Mouse (Mus musculus): ENCODE results near the gene Zfp423. TPM values are rescaled to one million over a fixed set of nuclear protein-coding genes. Genes with fewer than 3 reads are reported as not detected.

Gene Zfp423
- polyA plus RNA-seq, 1 experiment from 2014 or later = 25.2 TPM

DNA sequence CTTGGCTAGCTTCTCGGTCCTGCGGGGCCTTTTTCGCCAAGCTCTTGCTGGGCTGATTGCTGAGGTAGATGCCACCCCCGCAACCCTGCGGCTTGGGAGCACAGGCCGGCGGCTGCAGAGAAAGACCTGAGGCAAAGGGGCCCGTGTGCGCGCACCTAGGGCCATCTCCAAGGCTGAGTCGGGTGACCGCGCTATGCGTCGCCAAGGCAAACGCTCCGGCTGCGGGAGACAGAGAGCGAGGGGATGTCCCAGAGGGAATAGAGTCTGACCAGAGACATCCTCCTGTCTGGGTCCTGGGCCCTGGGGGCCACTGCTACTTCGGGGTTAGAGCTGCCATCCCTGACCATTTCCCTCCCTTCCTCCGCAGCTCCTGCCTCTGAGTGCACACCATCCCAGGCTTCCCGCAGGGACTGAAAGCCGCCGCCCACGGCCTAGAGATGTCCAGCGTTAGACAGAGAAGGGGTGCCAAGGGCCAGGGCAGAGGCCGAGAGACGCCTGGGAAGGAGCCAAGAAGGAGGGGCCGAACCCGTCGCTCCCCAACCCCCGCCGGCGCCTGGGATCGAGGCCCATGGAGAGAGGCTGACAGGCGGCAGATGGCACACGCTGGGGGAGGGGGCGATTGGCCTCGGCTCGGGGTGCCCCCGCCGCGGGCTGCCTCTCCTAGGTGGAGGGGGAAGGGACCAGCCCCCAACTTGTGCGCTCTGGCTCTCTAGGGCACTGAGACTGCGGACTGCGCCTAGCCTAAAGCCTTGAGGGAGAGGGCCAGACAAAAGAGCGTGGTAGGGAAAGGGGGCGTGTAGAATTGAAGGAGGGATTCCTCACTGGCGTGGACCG is 2.5 kb upstream of the Zfp423 start:
- under 1% methylated on average over 50 of the region's 50 CpGs for WGBS
- Histone ChIP-seq H3K4me3 (peak overlapping the region; percentile 97), H3K36me3 (replicated peaks) (no peaks in the 10 kb centered on the region), H3K27ac (peak overlapping the region; percentile 100), H3K9me3 (no peaks in the 10 kb centered on the region), H3K4me1 (peaks cover 66% of the 10 kb centered on the region), H3K27me3 (ENCODE audit: poor library complexity, severe bottlenecking) (peaks cover 49% of the 10 kb centered on the region)
- peak; percentile 69 for DNase-seq (ENCODE audit: extremely low spot score, low spot score)

DNA sequence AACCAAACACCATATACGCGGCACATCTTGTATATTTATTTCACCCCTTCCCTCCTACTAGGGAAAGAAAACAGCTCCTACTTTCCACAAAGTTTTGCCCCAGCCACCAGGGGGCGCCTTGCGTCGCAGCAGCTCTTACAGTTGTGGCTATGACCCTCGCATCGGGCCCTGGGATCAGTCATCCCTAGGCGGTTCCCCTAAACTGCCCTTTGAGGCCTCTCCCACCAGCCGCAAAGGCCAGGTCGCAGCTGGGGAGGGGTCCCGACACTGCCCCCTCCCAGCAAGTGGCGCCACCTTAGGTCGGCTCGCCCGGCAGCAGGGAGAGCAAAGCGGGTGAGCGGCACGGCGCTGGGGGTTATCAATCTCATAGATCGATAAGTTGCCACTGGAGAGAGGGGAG is 1.7 kb upstream of the Zfp423 start:
- WGBS = under 1% methylated on average over 20 of the region's 20 CpGs
- H3K4me1 ChIP-seq = peaks cover 71% of the 10 kb centered on the region
- H3K27ac ChIP-seq = peak overlapping the region; percentile 100
- H3K27me3 ChIP-seq (ENCODE audit: poor library complexity, severe bottlenecking) = peaks cover 49% of the 10 kb centered on the region
- peak; percentile 63 for DNase-seq (ENCODE audit: extremely low spot score, low spot score)
- H3K4me3 ChIP-seq = peak overlapping the region; percentile 97
- no peaks in the 10 kb centered on the region for H3K9me3 ChIP-seq
- no peaks in the 10 kb centered on the region for H3K36me3 ChIP-seq (replicated peaks)

DNA sequence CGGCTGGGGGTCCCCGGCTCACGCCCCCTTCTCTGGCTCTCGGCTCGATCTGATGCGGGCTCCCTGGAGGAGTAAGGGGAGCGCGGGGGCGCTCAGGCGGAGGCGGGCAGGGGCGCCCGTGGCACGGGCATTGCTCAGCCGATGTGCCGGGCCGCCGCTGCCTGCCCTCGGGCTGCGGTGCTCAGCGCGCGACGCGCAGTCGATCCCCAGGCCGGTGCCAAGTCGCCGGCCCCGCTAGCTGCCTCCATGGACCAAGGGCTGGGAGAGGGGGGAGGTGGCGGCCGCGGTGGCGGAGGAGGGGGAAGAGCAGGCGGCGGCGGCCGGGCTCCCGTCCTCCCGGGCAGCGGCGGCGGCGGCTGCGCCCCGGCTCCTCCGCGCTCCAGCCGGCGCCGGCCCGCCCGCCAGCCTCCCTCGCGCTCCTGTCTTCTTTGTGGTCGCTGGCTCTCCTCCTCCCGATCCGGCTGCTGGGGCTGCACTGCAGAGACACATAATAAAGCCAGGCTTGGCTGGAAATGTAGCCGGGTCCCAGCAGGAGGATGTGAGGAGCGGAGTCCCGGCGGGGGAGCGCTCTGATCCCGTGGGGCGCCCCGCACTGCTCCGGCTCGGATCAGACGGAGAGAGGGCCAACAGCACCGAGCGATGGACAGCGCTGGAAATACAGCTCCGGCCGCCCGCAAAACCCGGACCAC is 810 bp upstream of the Zfp423 start:
- Histone ChIP-seq H3K4me1 (peaks cover 80% of the 10 kb centered on the region), H3K27me3 (ENCODE audit: poor library complexity, severe bottlenecking) (peaks cover 47% of the 10 kb centered on the region), H3K4me3 (peak overlapping the region; percentile 97), H3K36me3 (replicated peaks) (no peaks in the 10 kb centered on the region), H3K27ac (peak overlapping the region; percentile 100), H3K9me3 (no peaks in the 10 kb centered on the region)
- peak; percentile 82 for DNase-seq (ENCODE audit: extremely low spot score, low spot score)
- under 1% methylated on average over 74 of the region's 76 CpGs for WGBS

DNA sequence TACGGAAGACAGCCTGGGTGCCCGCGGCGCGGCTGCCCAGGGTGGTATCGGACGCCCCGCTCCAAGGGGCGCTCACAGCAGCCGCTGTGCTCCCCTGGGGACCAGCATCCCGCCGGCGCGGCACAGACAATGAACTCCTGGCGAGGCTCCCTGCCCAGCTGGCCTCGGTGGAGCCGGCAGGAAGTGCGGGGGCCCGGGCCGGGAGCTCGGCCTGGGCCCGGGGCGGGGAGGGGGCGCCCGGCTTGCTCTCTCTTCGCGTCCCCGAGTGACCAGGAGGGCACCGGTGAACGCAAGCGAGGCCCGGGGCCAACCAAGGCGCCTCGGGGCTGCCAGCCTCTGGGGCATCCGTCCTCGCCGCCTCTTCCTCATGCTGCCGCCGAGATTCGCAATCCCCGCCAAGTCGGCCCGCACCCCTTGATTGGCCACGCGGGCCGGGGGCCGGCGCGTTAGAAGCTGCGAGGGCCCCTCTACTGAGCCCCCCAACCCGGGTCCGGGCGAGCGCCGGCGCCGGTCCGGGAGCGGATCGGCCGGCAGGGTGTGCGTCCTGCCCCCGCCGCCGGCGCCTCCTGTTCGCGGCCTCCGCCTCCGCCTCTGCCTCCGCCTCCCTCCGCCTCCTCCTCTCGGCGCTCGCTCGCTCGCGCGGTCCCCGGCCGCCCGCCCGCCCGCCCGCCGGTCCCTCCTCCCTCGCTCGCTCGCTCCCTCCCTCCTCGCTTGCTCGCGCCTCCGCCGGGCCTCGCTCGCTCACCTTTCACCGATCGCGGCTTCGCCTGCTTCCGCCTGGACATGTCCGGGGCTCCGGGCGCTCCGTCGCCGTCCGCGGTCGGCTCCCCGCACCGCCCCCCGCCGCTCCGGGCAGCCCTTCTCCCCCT is 710 bp downstream of the Zfp423 start:
- WGBS = under 1% methylated on average over 109 of the region's 115 CpGs
- H3K27me3 ChIP-seq (ENCODE audit: poor library complexity, severe bottlenecking) = peaks cover 33% of the 10 kb centered on the region
- H3K27ac ChIP-seq = peak overlapping the region; percentile 100
- peak; percentile 71 for DNase-seq (ENCODE audit: extremely low spot score, low spot score)
- peaks cover 86% of the 10 kb centered on the region for H3K4me1 ChIP-seq
- peak overlapping the region; percentile 97 for H3K4me3 ChIP-seq
- H3K9me3 ChIP-seq = no peaks in the 10 kb centered on the region
- no peaks in the 10 kb centered on the region for H3K36me3 ChIP-seq (replicated peaks)

DNA sequence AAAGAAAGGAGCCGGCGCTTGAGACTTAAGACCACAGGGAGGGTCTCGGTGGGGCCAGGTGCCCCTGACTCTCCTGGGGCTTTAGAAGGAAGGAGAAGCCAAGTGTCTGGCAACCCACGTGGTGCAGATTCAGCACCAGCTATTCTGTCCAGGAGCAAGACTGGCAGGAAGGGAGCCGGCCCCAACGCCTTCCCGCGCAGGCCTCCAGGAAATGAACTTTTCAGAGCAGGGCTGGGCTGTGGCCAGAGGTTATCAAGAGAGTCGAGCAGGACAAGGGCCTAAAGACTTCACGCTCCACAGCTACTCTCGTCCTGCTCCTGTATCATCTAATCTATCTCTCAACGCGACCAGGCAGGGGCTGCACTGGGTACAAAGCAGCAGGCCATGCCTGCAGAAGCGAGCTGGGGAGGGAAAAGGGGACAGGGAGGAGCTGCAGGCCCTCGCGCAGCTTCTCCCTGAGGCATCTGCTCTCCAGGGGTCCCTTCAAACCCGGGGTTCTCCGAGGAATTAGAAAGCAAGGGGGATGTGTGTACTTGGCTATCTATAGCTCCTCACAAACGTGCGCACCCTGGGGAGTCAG is 1.4 kb downstream of the Zfp423 start:
- WGBS = under 1% methylated on average over 20 of the region's 20 CpGs
- peaks cover 90% of the 10 kb centered on the region for H3K4me1 ChIP-seq
- H3K4me3 ChIP-seq = peak overlapping the region; percentile 97
- peak overlapping the region; percentile 100 for H3K27ac ChIP-seq
- no peaks in the 10 kb centered on the region for H3K9me3 ChIP-seq
- H3K36me3 ChIP-seq (replicated peaks) = no peaks in the 10 kb centered on the region
- peak; percentile 68 for DNase-seq (ENCODE audit: extremely low spot score, low spot score)
- H3K27me3 ChIP-seq (ENCODE audit: poor library complexity, severe bottlenecking) = peaks cover 26% of the 10 kb centered on the region

DNA sequence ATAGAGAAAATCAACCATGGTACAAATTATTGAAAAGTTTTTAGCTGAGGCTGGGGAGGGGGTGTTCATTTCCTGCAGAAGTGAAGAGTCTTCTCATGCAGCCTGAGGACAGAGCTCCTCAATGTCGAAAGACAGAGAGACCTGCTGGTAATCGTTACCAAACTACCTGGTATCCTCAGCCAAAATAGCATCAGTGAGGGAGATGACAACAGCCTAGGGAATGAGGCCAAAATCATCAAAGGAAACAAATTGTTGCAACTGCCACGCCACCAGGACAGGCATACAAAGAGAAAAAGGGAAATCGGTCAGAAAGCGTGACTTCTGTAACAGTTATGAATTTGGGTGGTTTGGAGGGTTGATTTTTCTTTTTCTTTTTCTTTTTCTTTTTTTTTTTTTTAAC is 3.4 kb downstream of the Zfp423 start:
- no peak for DNase-seq (ENCODE audit: extremely low spot score, low spot score)
- Histone ChIP-seq H3K27me3 (ENCODE audit: poor library complexity, severe bottlenecking) (peaks cover 7% of the 10 kb centered on the region), H3K9me3 (no peaks in the 10 kb centered on the region), H3K36me3 (replicated peaks) (peaks cover 8% of the 10 kb centered on the region; the same call in 1 of the 2 replicates), H3K4me3 (peak overlapping the region; percentile 97; the same call in 1 of the 2 replicates), H3K4me1 (peaks cover 88% of the 10 kb centered on the region), H3K27ac (no peak overlapping the region)
- whole genome bisulfite sequencing = 70% methylated on average over 5 of the region's 5 CpGs

DNA sequence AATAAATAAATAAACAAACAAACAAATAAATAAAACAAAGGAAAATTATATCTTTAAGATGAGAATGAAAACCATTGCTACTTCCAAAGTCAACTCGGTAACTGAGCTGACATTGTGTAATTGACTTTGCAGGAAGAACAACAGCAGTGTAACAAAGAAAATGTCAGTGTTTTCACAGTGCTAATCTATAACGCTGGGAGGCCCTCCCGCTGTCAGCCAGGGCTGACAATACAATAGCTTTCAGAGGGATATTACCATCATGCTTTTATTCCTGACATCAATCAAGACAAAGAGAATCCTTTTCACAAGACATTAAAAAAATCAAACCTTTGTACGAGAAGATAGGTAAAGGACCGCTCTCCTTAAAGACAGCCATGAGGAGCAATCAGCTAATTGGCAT is 5.9 kb downstream of the Zfp423 start:
- 31% methylated on average over 5 of the region's 5 CpGs for WGBS
- no peak overlapping the region for H3K27ac ChIP-seq
- DNase-seq (ENCODE audit: extremely low spot score, low spot score) = no peak

DNA sequence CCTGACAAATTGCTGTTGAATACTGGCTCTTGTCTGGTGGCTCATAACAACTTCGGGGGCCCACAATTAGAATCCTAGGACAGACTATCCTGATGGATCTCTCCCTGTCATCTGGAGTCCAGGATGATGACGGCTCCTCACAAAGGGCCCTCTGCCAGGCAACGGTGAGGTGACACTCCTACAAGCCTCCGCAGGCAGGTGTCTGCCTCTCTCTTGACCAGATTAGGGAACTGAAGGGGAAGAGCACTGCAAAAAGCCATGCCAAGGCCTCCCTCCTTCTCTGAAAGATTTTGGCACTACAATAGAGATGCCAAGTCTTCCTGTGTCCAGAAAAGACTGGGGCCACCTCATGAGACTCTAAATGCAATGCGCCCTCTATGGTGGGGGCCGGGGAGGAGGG is 7.1 kb downstream of the Zfp423 start:
- Histone ChIP-seq H3K4me1 (peaks cover 95% of the 10 kb centered on the region), H3K27ac (peak overlapping the region; percentile 11; the same call in 1 of the 2 replicates), H3K9me3 (no peaks in the 10 kb centered on the region), H3K27me3 (ENCODE audit: poor library complexity, severe bottlenecking) (no peaks in the 10 kb centered on the region), H3K4me3 (no peak overlapping the region), H3K36me3 (replicated peaks) (peaks cover 8% of the 10 kb centered on the region)
- no peak for DNase-seq (ENCODE audit: extremely low spot score, low spot score)
- 79% methylated on average over 6 of the region's 6 CpGs for WGBS

More for the DNA sequence above, 5.9 kb downstream of the Zfp423 start:
- Histone ChIP-seq H3K36me3 (replicated peaks) (peaks cover 8% of the 10 kb centered on the region), H3K9me3 (no peaks in the 10 kb centered on the region), H3K27me3 (ENCODE audit: poor library complexity, severe bottlenecking) (no peaks in the 10 kb centered on the region), H3K4me3 (no peak overlapping the region), H3K4me1 (peaks cover 95% of the 10 kb centered on the region)

DNA sequence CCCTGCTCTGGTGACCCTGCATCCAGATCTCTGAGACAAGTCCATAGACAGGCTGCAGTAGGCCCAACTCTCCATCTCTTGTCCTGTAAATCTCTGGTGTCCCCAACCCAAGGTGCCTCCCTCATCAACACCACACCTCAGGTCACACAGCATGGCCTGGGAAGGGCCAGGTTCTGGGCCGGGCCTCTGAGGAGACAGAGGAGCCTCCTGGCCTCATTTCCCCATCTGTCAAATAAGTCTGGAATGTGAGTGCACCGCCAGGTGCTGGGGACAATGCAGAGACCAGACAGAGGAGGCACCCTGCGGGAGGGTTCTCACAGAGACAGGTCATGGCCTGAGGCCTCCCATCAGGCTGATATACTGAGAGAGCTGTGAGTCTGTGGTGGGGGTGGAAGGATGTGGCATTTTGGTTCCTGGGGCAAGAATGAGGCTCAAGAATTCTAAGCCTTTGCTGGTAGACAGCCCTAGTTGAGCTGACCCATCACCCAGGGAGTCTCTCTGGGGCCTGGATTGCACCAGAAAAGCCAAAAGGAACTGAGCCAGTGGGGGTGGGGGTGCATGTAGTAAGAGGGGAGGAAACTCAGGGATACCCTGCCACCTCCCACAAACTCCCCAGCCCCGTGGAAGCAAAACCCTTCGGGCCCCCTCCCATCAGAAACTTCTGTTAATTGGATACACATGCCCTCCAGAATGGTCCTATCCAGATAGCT is 15.0 kb downstream of the Zfp423 start:
- DNase-seq (ENCODE audit: extremely low spot score, low spot score) = no peak
- Histone ChIP-seq H3K36me3 (replicated peaks) (peaks cover 18% of the 10 kb centered on the region), H3K27me3 (ENCODE audit: poor library complexity, severe bottlenecking) (no peaks in the 10 kb centered on the region), H3K27ac (peak overlapping the region; percentile 85), H3K4me3 (peak overlapping the region; percentile 53), H3K9me3 (no peaks in the 10 kb centered on the region), H3K4me1 (peaks cover 91% of the 10 kb centered on the region)
- WGBS = 17% methylated on average over 5 of the region's 5 CpGs

DNA sequence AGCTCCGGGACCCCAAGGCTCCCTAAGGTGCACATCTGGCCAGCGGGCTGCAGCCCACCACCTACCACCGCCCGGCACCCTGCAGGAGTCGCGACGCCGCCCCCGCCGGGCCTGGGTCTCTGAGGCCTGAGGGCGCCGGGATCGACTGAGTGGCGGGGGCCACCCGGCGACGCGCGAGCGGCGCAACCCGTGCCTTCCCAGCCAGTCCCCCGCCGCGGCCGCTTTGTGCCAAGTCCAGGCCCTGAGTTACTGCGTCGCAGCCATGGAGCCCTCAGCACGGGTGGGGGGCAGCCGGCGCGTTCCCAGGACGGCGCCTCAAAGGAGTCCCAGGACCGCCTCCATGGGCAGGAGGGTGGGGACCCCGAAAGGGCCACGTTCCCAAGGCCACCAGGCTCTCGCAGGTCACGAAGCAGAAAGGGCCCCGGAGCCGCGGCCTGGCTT is 15.7 kb downstream of the Zfp423 start:
- Histone ChIP-seq H3K9me3 (no peaks in the 10 kb centered on the region), H3K27ac (peak overlapping the region; percentile 85), H3K27me3 (ENCODE audit: poor library complexity, severe bottlenecking) (no peaks in the 10 kb centered on the region), H3K4me3 (peak overlapping the region; percentile 53), H3K36me3 (replicated peaks) (peaks cover 18% of the 10 kb centered on the region), H3K4me1 (peaks cover 91% of the 10 kb centered on the region)
- no peak for DNase-seq (ENCODE audit: extremely low spot score, low spot score)
- 3% methylated on average over 42 of the region's 42 CpGs for WGBS

DNA sequence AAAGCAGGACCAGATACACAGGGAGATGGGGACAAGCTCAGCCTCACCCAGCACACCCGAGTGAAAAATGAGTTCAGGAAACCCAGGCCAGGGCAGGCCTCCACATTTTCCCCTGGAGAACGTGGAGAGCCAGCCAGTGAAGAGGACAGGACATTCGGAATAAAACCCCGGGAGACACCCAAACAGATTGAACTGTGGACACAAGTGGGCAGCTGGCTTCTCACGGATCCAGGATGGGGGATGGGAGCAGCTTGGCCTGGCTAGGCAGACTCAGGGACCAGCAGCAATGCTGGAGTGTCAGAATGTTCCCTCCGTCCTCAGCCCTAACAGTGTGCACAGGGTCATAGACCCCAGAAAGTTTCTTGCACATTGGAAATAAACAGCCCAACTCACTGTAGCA is 18.7 kb downstream of the Zfp423 start:
- Histone ChIP-seq H3K4me3 (no peak overlapping the region), H3K27ac (peak overlapping the region; percentile 13; the same call in 1 of the 2 replicates), H3K4me1 (peaks cover 88% of the 10 kb centered on the region), H3K36me3 (replicated peaks) (peaks cover 16% of the 10 kb centered on the region), H3K9me3 (no peaks in the 10 kb centered on the region), H3K27me3 (ENCODE audit: poor library complexity, severe bottlenecking) (no peaks in the 10 kb centered on the region)
- WGBS = 49% methylated on average over 6 of the region's 6 CpGs
- DNase-seq (ENCODE audit: extremely low spot score, low spot score) = no peak

Measured in forebrain, embryonic 10.5 days (tissue).